Mouse (Mus musculus): ENCODE measurements at regions not wholly inside any gene's neighbourhood (a gene's known extent, or its start where the extent isn't known, plus 50 kb on each side); places are given as distances from the start of the nearest gene placed in this dataset.

GRCm38 (mm10) chr2:74285624-74286023 lies 293.6 kb downstream of the Lnpk start:
- TF ChIP-seq POLR2A (IDR thresholded peaks at IDR 0.05; ENCODE audit: borderline replicate concordance, extremely low read depth, low read depth, low read length) (no peak), CTCF (IDR thresholded peaks at IDR 0.05; ENCODE audit: insufficient read depth, low read length) (no peak)

Measured in lung, adult 2 months (tissue).